Mouse (Mus musculus) thymus, postnatal 10 days (tissue): ENCODE results near the gene 4932414N04Rik.
"Not testable (repeated sequence)": the region's sequence is repeated elsewhere in the genome, so short reads cannot be mapped to it uniquely, and the experiment has no call there.

ENCODE experiments used
- DNase-seq, 2 experiments: peaks; one replicate each; pipeline ENCODE4 v3.0.0; 2021; ENCODE audit warnings: low spot score in 2 of 2

The 4932414N04Rik gene

DNA sequence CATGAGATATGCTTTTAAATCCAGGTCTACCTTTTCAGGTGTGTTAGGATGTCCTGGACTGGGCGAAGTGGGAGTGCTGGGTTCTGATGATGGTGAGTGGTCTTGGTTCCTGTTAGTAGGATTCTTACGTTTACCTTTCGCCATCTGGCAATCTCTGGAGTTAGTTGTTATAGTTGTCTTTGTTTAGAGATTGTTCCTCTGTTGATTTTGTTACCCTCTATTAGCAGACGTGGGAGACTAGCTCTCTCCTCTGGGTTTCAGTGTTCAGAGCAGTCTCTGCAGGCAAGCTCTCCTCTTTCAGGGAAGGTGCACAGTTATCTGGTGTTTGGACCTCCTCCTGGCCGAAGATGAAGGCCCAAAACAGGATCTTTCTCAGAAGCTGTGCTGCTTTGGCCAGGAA, at the start of gene 4932414N04Rik:
Gene 4932414N04Rik, plus strand, starts transcription at position 301 of the 400 bp plus-strand sequence.
- not testable (repeated sequence) for DNase-seq

DNA sequence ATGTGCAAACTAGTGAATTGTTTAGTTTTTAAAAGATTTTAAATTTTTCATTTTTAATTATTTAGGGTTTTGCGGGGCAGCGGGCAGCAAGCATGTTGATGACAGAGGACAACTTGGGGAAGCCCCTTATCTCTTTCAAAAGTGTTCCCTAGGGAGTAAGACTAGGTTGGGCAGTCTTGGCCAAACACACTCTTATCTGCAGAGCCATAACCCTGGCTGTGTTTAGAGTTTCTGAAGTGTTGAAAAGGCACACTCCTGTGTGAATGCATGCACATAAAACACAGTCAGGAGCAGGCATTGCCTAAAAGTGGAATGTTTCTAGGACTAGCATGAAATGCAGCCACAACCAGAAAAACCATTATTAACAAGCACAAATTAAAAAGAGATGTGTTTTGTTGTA, 75.9 kb downstream of the 4932414N04Rik start:
- DNase-seq, result no peak

DNA sequence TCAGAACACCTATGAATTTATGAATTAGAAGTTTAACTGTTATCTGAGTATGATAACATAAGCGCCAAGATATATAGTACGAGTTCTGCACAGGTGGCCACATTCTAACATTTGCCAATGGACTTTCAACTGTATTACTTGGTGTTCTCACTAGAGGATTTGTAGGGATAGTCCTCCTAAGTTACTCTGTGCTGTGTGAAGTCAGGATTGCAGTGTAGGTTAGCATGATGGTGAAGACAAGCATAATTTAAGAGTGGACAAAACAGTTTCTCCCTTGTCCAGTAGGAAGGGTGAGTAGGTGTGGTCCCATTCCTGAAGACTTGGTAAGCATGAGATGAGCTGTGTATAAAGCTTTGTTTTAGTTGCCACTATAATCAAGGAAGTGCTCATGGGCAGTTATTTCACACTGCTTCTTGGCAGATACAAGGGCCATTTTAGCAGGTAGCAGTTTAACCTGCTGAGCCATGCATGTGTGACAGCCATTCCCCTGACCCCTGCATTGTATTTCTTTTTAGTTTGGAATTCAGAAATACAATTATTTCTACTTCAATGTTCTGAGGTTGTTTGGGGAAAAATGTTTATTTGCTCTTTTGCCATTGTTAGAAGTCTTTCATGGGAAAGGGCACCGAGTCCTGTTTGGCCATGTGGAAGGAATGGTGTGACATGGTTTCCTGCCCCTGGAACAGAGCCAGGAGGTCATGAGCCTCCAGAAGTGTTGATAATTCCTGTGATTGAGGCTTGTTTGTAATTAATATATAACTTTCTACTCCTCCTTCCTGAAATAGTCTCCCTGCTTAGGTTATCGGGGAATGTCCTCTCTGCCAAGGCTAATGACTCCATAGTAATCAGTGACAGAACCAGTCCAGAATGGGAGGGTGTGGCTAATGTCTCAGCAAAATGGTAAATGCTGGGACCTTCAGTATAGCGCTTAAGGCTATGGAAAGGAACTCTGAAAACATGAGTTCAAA, 83.8 kb downstream of the 4932414N04Rik start:
- DNase-seq, result no peak

DNA sequence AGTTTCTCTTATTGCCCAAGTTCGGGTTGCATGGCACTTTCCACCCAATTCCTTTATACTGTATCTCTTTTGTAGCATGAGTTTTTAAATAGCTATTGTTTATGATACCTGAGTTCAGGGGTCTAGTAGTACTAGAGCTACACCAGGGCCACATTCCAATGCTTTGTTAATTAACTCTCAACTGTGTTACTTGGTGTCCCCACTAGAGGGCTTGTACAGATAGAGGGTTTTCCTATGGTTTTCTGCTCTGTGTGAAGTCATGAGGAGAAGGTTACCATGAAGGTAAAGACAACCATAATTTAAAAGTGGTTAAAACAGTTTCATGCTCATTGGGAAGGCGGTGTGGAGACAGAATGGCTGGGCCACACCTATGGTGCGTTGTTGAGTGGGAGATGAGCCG, 88.3 kb downstream of the 4932414N04Rik start:
- DNase-seq, result peak in 1 of 2 experiments; percentile 18

- no peak for DNase-seq
Observed at GRCm38 (mm10) chr2:68756179-68756578, 99.9 kb downstream of the 4932414N04Rik start.

- DNase-seq, result no peak
Observed at GRCm38 (mm10) chr2:68756793-68757192, 100.5 kb downstream of the 4932414N04Rik start.

GRCm38 (mm10) chr2:68765371-68765770, 109.1 kb downstream of the 4932414N04Rik start:
- DNase-seq, result no peak

DNA sequence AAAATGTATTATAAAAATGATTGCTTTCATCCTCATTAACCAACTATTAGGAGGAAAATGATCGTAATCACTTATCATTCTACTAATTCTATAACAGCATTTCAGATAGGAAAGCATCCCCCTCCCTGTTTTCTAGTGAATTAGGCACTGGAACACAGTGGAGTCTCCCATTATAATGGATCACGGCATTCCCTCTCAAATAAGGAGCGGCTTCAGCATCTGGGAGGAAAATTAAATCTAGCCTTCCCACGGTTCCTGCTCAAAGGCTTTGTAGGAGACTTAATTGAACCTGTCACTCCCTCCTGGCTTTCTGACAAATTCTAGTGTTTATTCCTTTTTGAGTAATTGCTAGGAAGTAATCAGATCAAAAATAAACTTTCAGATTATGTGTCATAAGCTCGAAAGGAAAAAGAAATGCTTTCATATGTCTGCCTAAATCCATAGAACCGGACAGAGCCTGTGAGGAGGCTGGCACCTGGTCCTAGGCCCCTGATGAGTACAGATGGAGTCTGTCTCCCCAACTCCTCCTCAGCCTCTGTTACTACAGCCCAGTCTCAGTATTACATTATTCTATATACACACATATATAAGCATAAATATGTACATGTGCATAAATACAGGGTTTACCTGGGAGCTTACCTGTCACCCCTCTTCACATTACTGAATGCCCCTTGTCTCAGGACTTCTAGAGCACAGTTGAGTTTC, 111.1 kb downstream of the 4932414N04Rik start:
- no peak for DNase-seq

- peak in 1 of 2 experiments; percentile 20 for DNase-seq
Observed at GRCm38 (mm10) chr2:68782268-68783132, 126.2 kb downstream of the 4932414N04Rik start.

DNA sequence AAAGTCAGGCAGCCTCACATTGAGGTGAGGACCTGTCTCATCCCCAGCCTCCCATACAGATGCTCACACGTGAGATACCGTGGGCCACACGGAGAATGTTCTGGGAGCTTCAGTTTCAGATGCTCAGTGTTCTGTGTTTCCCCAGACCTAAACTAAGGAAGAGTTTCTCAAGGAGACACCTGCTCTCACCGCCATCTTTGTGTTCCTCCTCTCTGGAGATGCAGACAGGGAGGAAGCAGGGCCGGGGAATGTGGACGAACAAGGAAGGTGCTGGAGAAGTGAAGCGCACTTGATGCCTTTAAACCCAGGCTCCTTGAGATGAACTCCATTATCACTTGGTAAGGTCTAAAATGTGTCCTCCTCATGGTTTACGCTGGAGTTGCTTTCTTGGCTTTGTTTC, 127.4 kb downstream of the 4932414N04Rik start:
- not testable (repeated sequence) for DNase-seq

- peak; percentile 64 to 79 for DNase-seq
Observed at GRCm38 (mm10) chr2:68784710-68785427, 128.6 kb downstream of the 4932414N04Rik start.

DNA sequence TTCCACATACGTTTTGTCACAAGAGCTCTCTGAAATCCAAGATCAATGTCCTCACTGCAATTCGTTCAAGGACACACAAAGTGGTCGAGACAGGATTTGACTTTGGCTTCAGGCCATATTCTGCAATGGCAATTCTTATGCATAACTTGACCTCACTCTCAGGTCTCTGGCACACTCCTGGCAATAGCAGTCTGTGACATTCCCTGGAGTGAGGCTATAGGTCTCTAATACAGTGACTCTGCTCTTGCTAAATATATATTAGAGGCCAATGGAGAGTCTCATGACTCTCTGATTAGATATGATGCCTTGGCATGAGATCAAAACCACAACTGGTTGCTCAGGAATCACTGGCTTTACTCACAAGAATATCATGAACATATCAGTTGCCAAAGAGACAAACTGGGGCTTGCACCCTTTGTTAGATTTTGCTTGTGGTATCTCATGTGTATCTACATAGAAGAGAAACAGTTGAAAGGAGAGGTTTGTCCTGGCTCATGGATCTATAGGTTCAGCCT, 130.9 kb downstream of the 4932414N04Rik start:
- DNase-seq, result no peak

DNA sequence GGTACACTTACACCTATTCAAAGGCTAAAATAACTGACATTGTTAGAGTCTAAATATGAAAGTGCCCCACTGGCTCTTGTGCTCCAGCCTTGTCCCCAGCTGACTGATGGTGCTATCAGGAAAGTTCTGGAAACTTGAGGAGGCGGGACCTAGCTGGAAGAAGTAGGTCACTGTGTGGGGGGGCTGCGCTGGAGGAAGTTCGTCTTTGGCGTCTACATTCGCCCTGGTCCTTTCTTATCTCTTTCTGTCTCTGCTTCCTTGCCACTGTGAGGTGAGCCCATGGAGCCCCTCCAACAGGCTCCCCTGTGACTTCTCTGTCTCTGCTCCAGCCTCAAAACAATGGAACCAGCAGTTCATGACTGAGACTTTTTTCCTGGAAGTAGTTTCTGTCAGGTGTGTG, 136.0 kb downstream of the 4932414N04Rik start:
- DNase-seq, result no peak

- DNase-seq, result no peak
Observed at GRCm38 (mm10) chr2:68793472-68793871, 137.2 kb downstream of the 4932414N04Rik start.

GRCm38 (mm10) chr2:68794181-68794580, 137.9 kb downstream of the 4932414N04Rik start:
- DNase-seq, result no peak

GRCm38 (mm10) chr2:68794616-68795015, 138.3 kb downstream of the 4932414N04Rik start:
- no peak for DNase-seq

DNA sequence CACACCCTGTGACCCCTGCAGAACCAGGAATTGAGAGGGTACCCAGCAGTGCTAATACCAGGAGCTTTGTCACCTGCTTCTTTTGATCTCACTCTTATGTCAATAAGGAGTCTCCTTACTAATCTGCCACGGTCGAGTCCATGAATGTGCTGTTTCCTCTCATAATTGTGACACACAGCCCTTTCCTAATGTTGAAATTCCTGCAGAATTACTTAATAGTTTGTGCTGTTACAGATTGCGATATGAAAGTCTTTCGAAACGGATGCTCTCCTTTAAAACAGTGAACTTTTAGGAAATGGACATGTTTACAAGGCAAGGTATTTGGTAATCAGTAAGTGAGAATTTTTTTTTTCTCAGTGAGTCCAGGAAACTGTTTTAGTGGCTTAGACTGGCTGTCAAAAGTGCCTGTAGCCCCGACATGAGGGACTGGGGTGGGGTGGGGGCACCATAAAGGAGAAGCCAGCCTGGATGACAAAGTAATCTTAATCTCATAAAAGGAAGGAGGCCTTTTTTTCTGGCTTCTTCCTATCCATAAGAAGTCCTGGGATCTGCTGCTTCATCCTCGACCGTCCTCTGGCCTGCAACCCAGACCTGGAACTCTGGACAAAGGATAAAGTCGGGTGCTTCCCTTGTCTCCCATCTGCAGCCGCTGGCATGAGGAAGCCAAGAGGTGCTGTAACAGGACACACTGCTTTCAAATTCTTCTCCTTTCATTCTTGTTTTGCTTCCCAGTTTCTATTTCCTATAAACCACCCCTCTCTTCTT, 139.9 kb downstream of the 4932414N04Rik start:
- DNase-seq, result no peak

DNA sequence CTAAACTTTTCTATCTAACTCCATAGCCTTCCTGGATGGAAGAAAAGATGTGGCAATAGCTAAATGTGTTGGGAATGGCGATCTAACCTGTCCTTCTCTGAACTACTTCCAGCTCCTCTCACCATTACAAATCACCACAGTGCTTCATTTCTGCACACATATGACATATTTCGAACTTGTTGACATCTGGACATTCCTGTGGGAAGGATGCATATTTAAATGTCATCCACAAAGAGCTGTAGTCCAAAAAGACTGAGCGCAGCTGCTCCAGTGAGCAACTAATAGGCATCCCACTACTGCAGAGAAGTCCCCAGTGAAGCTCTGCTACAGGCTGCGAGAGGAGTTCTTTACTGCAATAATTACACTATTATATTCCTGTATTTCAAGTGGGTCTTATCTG, 140.8 kb downstream of the 4932414N04Rik start:
- DNase-seq, result no peak
